Mouse (Mus musculus): ENCODE data around the gene Unc79.

Unc79 gene

GRCm38 (mm10) chr12:103129395-103130248 lies 181.0 kb downstream of the Unc79 start:
- DNase-seq, result no peak

- no peak for DNase-seq
Observed at GRCm38 (mm10) chr12:103131419-103131818, 182.8 kb downstream of the Unc79 start.

GRCm38 (mm10) chr12:103142550-103143010 lies 193.9 kb downstream of the Unc79 start:
- DNase-seq, result peak in 1 of 2 experiments; percentile 11

GRCm38 (mm10) chr12:103143798-103144565 lies 195.3 kb downstream of the Unc79 start:
- peak; percentile 11 to 24 for DNase-seq

GRCm38 (mm10) chr12:103150247-103150646 lies 201.6 kb downstream of the Unc79 start:
- no peak for DNase-seq

GRCm38 (mm10) chr12:103154927-103155326 lies 206.3 kb downstream of the Unc79 start:
- no peak for DNase-seq

GRCm38 (mm10) chr12:103155406-103155805 lies 206.7 kb downstream of the Unc79 start:
- DNase-seq, result no peak

GRCm38 (mm10) chr12:103157129-103157910 lies 208.7 kb downstream of the Unc79 start:
- no peak for DNase-seq

- DNase-seq, result no peak
Observed at GRCm38 (mm10) chr12:103159016-103159415, 210.4 kb downstream of the Unc79 start.

GRCm38 (mm10) chr12:103160721-103161120 lies 212.1 kb downstream of the Unc79 start:
- no peak for DNase-seq

- no peak for DNase-seq
Observed at GRCm38 (mm10) chr12:103163596-103163995, 214.9 kb downstream of the Unc79 start.

GRCm38 (mm10) chr12:103164101-103165030 lies 215.7 kb downstream of the Unc79 start:
- DNase-seq, result no peak

- no peak for DNase-seq
Observed at GRCm38 (mm10) chr12:103168892-103169291, 220.2 kb downstream of the Unc79 start.

- DNase-seq, result peak in 1 of 2 experiments; percentile 14
Observed at GRCm38 (mm10) chr12:103183057-103183456, 234.4 kb downstream of the Unc79 start.

GRCm38 (mm10) chr12:103187020-103187419 lies 238.4 kb downstream of the Unc79 start:
- no peak for DNase-seq

GRCm38 (mm10) chr12:103188223-103188622 lies 239.6 kb downstream of the Unc79 start:
- DNase-seq, result no peak

- DNase-seq, result peak in 1 of 2 experiments; percentile 2
Observed at GRCm38 (mm10) chr12:103189771-103190170, 241.1 kb downstream of the Unc79 start.

- DNase-seq, result no peak
Observed at GRCm38 (mm10) chr12:103192996-103193395, 244.3 kb downstream of the Unc79 start.

GRCm38 (mm10) chr12:103202592-103203544 lies 254.2 kb downstream of the Unc79 start:
- no peak for DNase-seq

- DNase-seq, result no peak
Observed at GRCm38 (mm10) chr12:103205561-103205960, 256.9 kb downstream of the Unc79 start.

All from lung, adult 18-20 months (tissue).